Mouse (Mus musculus): ENCODE data around the gene Myl3. TPM values are rescaled to one million over a fixed set of nuclear protein-coding genes. Genes with fewer than 3 reads are reported as not detected.

The Myl3 gene
- polyA plus RNA-seq, 1 experiment from 2014 or later = 4,391 TPM

- Histone ChIP-seq H3K4me1 (ENCODE audit: control insufficient read depth, insufficient read depth, low read length) (peaks cover 16% of the 10 kb centered on the region), H3K36me3 (ENCODE audit: control insufficient read depth, insufficient read depth) (no peaks in the 10 kb centered on the region), H3K4me3 (ENCODE audit: low read length) (no peak overlapping the region), H3K9me3 (replicated peaks; ENCODE audit: control insufficient read depth, low read length) (no peaks in the 10 kb centered on the region), H3K9ac (ENCODE audit: low read length) (no peak overlapping the region), H3K27ac (ENCODE audit: low read length) (no peak overlapping the region), H3K4me2 (ENCODE audit: low read depth, low read length) (no peak overlapping the region), H3K27me3 (ENCODE audit: control insufficient read depth, insufficient read depth, low read length) (no peaks in the 10 kb centered on the region)
- 72% methylated on average over 7 of the region's 7 CpGs for WGBS
- no peak for ATAC-seq (replicated peaks; ENCODE audit: extremely low read depth, insufficient read depth, low FRiP score)
Observed at GRCm38 (mm10) chr9:110734154-110734553, 7.5 kb upstream of the Myl3 start.

- no peak overlapping the region for H3K4me3 ChIP-seq (ENCODE audit: low read length)
- no peaks in the 10 kb centered on the region for H3K36me3 ChIP-seq (ENCODE audit: control insufficient read depth, insufficient read depth)
- peaks cover 4% of the 10 kb centered on the region; the same call in 1 of the 2 replicates for H3K27me3 ChIP-seq (ENCODE audit: control insufficient read depth, insufficient read depth, low read length)
- H3K9ac ChIP-seq (ENCODE audit: low read length) = peak overlapping the region; percentile 13; the same call in 1 of the 2 replicates
- H3K4me2 ChIP-seq (ENCODE audit: low read depth, low read length) = no peak overlapping the region
- no peak overlapping the region for H3K27ac ChIP-seq (ENCODE audit: low read length)
- ATAC-seq (replicated peaks; ENCODE audit: extremely low read depth, insufficient read depth, low FRiP score) = no peak
- H3K4me1 ChIP-seq (ENCODE audit: control insufficient read depth, insufficient read depth, low read length) = peaks cover 16% of the 10 kb centered on the region
- H3K9me3 ChIP-seq (replicated peaks; ENCODE audit: control insufficient read depth, low read length) = no peaks in the 10 kb centered on the region
- whole genome bisulfite sequencing = 53% methylated on average over 9 of the region's 9 CpGs
Observed at GRCm38 (mm10) chr9:110736362-110736761, 5.3 kb upstream of the Myl3 start.

- H3K9me3 ChIP-seq (replicated peaks; ENCODE audit: control insufficient read depth, low read length) = no peaks in the 10 kb centered on the region
- no peak for ATAC-seq (replicated peaks; ENCODE audit: extremely low read depth, insufficient read depth, low FRiP score)
- peaks cover 10% of the 10 kb centered on the region for H3K4me1 ChIP-seq (ENCODE audit: control insufficient read depth, insufficient read depth, low read length)
- no peaks in the 10 kb centered on the region for H3K36me3 ChIP-seq (ENCODE audit: control insufficient read depth, insufficient read depth)
- H3K4me3 ChIP-seq (ENCODE audit: low read length) = no peak overlapping the region
- H3K4me2 ChIP-seq (ENCODE audit: low read depth, low read length) = no peak overlapping the region
- no peak overlapping the region for H3K27ac ChIP-seq (ENCODE audit: low read length)
- 31% methylated on average over 1 of the region's 1 CpGs for WGBS
- H3K9ac ChIP-seq (ENCODE audit: low read length) = no peak overlapping the region
- H3K27me3 ChIP-seq (ENCODE audit: control insufficient read depth, insufficient read depth, low read length) = peaks cover 4% of the 10 kb centered on the region; the same call in 1 of the 2 replicates
Observed at GRCm38 (mm10) chr9:110738054-110738453, 3.6 kb upstream of the Myl3 start.

DNA sequence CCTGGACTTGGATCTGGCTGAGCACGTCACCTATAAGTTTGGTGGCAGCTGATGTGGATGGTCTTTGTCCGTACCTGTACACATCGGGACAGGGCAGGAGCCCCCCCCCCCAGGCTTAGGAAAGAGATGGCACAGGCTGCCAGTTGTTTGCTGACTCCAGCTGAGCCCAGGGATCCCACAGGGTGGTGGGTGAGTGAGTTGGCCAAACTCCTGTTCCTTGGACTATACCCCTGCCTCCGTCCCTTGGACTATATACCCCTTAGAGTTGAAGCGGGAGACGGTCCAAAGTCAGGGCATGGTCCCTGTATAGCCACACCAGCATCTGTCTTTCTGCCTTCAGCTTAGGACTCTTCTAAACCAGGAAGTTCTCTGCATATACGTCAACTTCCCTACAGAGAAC is 1.7 kb upstream of the Myl3 start:
- H3K9me3 ChIP-seq (replicated peaks; ENCODE audit: control insufficient read depth, low read length) = no peaks in the 10 kb centered on the region
- H3K4me1 ChIP-seq (ENCODE audit: control insufficient read depth, insufficient read depth, low read length) = peaks cover 3% of the 10 kb centered on the region; the same call in 1 of the 2 replicates
- peaks cover 14% of the 10 kb centered on the region for H3K27me3 ChIP-seq (ENCODE audit: control insufficient read depth, insufficient read depth, low read length)
- no peak for ATAC-seq (replicated peaks; ENCODE audit: extremely low read depth, insufficient read depth, low FRiP score)
- no peak overlapping the region for H3K9ac ChIP-seq (ENCODE audit: low read length)
- no peak overlapping the region for H3K4me3 ChIP-seq (ENCODE audit: low read length)
- no peaks in the 10 kb centered on the region for H3K36me3 ChIP-seq (ENCODE audit: control insufficient read depth, insufficient read depth)
- 89% methylated on average over 7 of the region's 7 CpGs for WGBS
- H3K4me2 ChIP-seq (ENCODE audit: low read depth, low read length) = no peak overlapping the region
- H3K27ac ChIP-seq (ENCODE audit: low read length) = no peak overlapping the region

GRCm38 (mm10) chr9:110742295-110742950 is 762 bp downstream of the Myl3 start:
- under 1% methylated on average over 43 of the region's 71 CpGs for WGBS

DNA sequence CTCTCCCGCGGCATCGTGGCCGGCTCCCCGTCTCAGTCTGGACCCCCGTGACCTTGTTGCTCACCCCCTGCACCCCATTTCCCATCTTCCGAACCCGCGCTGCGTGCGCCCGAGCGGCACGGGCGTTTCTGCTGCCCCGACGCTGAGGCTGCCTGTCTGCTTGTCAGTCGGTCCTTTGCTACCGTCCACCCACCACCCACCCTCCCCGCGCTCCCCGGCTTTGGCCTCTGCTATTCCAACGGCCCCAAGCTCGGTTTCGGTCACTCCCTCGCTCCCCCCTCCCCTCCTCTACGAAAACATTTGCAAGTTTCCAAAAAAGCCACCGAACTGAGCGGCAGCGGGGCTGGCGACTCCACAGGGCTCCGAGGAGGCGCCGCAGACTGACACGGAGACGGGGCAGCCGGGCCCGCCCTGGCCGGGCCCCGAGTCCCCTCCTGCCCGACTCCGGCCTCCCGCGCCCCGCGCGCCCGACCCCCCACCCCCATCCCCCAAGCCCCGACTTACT is 1.3 kb downstream of the Myl3 start:
- peak overlapping the region; percentile 72 for H3K27ac ChIP-seq (ENCODE audit: low read length)
- H3K4me2 ChIP-seq (ENCODE audit: low read depth, low read length) = peak overlapping the region; percentile 73
- under 1% methylated on average over 47 of the region's 49 CpGs for WGBS
- H3K9me3 ChIP-seq (replicated peaks; ENCODE audit: control insufficient read depth, low read length) = no peaks in the 10 kb centered on the region
- ATAC-seq (replicated peaks; ENCODE audit: extremely low read depth, insufficient read depth, low FRiP score) = peak; percentile 30
- H3K9ac ChIP-seq (ENCODE audit: low read length) = peak overlapping the region; percentile 86
- peaks cover 10% of the 10 kb centered on the region; the same call in 1 of the 2 replicates for H3K4me1 ChIP-seq (ENCODE audit: control insufficient read depth, insufficient read depth, low read length)
- peaks cover 16% of the 10 kb centered on the region for H3K27me3 ChIP-seq (ENCODE audit: control insufficient read depth, insufficient read depth, low read length)
- H3K4me3 ChIP-seq (ENCODE audit: low read length) = peak overlapping the region; percentile 65
- no peaks in the 10 kb centered on the region for H3K36me3 ChIP-seq (ENCODE audit: control insufficient read depth, insufficient read depth)

More at GRCm38 (mm10) chr9:110742295-110742950, 762 bp downstream of the Myl3 start:
- Histone ChIP-seq H3K36me3 (ENCODE audit: control insufficient read depth, insufficient read depth) (no peaks in the 10 kb centered on the region), H3K4me3 (ENCODE audit: low read length) (peak overlapping the region; percentile 65), H3K27me3 (ENCODE audit: control insufficient read depth, insufficient read depth, low read length) (peaks cover 16% of the 10 kb centered on the region), H3K27ac (ENCODE audit: low read length) (peak overlapping the region; percentile 72), H3K4me1 (ENCODE audit: control insufficient read depth, insufficient read depth, low read length) (peaks cover 10% of the 10 kb centered on the region; the same call in 1 of the 2 replicates), H3K9me3 (replicated peaks; ENCODE audit: control insufficient read depth, low read length) (no peaks in the 10 kb centered on the region), H3K9ac (ENCODE audit: low read length) (peak overlapping the region; percentile 86), H3K4me2 (ENCODE audit: low read depth, low read length) (peak overlapping the region; percentile 73)
- peak; percentile 58 for ATAC-seq (replicated peaks; ENCODE audit: extremely low read depth, insufficient read depth, low FRiP score)

- H3K9me3 ChIP-seq (replicated peaks; ENCODE audit: control insufficient read depth, low read length) = no peaks in the 10 kb centered on the region
- WGBS = 4% methylated on average over 51 of the region's 63 CpGs
- H3K27ac ChIP-seq (ENCODE audit: low read length) = peak overlapping the region; percentile 72
- peak overlapping the region; percentile 65 for H3K4me3 ChIP-seq (ENCODE audit: low read length)
- peak overlapping the region; percentile 73 for H3K4me2 ChIP-seq (ENCODE audit: low read depth, low read length)
- H3K27me3 ChIP-seq (ENCODE audit: control insufficient read depth, insufficient read depth, low read length) = peaks cover 16% of the 10 kb centered on the region
- H3K4me1 ChIP-seq (ENCODE audit: control insufficient read depth, insufficient read depth, low read length) = peaks cover 10% of the 10 kb centered on the region; the same call in 1 of the 2 replicates
- peak overlapping the region; percentile 86 for H3K9ac ChIP-seq (ENCODE audit: low read length)
- ATAC-seq (replicated peaks; ENCODE audit: extremely low read depth, insufficient read depth, low FRiP score) = peak; percentile 54
- no peaks in the 10 kb centered on the region for H3K36me3 ChIP-seq (ENCODE audit: control insufficient read depth, insufficient read depth)
Observed at GRCm38 (mm10) chr9:110743456-110744323, 2.0 kb downstream of the Myl3 start.

DNA sequence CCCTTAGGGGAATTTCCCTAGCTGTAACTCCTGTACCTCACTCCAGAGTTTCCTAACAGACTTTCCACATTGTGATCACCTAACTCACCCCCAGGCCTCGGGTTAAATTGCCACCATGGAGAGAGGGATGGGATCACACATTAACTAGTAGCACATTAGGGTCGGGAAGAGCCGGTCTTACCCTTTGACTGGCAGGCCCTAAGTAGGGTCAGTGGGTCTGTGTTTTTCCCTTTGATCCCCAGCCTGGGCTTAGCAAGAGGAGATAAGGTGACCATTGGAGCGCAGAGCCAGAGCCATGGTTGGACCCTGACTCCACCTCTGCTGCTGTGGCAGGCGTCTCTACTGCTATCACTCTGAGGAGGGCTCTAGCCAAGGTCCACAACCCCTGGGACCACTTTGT is 4.1 kb downstream of the Myl3 start:
- Histone ChIP-seq H3K9me3 (replicated peaks; ENCODE audit: control insufficient read depth, low read length) (no peaks in the 10 kb centered on the region), H3K36me3 (ENCODE audit: control insufficient read depth, insufficient read depth) (no peaks in the 10 kb centered on the region), H3K27me3 (ENCODE audit: control insufficient read depth, insufficient read depth, low read length) (peaks cover 13% of the 10 kb centered on the region), H3K4me3 (ENCODE audit: low read length) (no peak overlapping the region), H3K4me2 (ENCODE audit: low read depth, low read length) (no peak overlapping the region), H3K4me1 (ENCODE audit: control insufficient read depth, insufficient read depth, low read length) (peaks cover 17% of the 10 kb centered on the region), H3K27ac (ENCODE audit: low read length) (no peak overlapping the region), H3K9ac (ENCODE audit: low read length) (no peak overlapping the region)
- WGBS = 41% methylated on average over 5 of the region's 5 CpGs
- no peak for ATAC-seq (replicated peaks; ENCODE audit: extremely low read depth, insufficient read depth, low FRiP score)

GRCm38 (mm10) chr9:110746238-110746637 is 4.6 kb downstream of the Myl3 start:
- Histone ChIP-seq H3K9ac (ENCODE audit: low read length) (no peak overlapping the region), H3K4me1 (ENCODE audit: control insufficient read depth, insufficient read depth, low read length) (peaks cover 22% of the 10 kb centered on the region), H3K36me3 (ENCODE audit: control insufficient read depth, insufficient read depth) (no peaks in the 10 kb centered on the region), H3K27ac (ENCODE audit: low read length) (no peak overlapping the region), H3K27me3 (ENCODE audit: control insufficient read depth, insufficient read depth, low read length) (peaks cover 12% of the 10 kb centered on the region), H3K4me3 (ENCODE audit: low read length) (no peak overlapping the region), H3K4me2 (ENCODE audit: low read depth, low read length) (no peak overlapping the region), H3K9me3 (replicated peaks; ENCODE audit: control insufficient read depth, low read length) (no peaks in the 10 kb centered on the region)
- no peak for ATAC-seq (replicated peaks; ENCODE audit: extremely low read depth, insufficient read depth, low FRiP score)
- WGBS = 53% methylated on average over 5 of the region's 5 CpGs

Data from heart, embryonic 16.5 days (tissue).